Mouse (Mus musculus): ENCODE measurements around the gene Phrf1. TPM values are rescaled to one million over a fixed set of nuclear protein-coding genes. Genes with fewer than 3 reads are reported as not detected.

Phrf1 gene
- polyA plus RNA-seq, 1 experiment from 2014 or later = 37.2 TPM

GRCm38 (mm10) chr7:141215880-141216733 is 12.5 kb upstream of the Phrf1 start:
- Histone ChIP-seq H3K9ac (ENCODE audit: low read depth, low read length) (peak overlapping the region; percentile 67), H3K27me3 (ENCODE audit: insufficient read depth, low read length) (no peaks in the 10 kb centered on the region), H3K36me3 (ENCODE audit: insufficient read depth, low read length) (no peaks in the 10 kb centered on the region), H3K4me1 (replicated peaks; ENCODE audit: insufficient read depth, low read length) (peaks cover 38% of the 10 kb centered on the region; the same call in 1 of the 2 replicates), H3K9me3 (replicated peaks; ENCODE audit: low read length) (no peaks in the 10 kb centered on the region), H3K4me3 (replicated peaks; ENCODE audit: low read depth, low read length) (peak overlapping the region; percentile 62), H3K27ac (peak overlapping the region; percentile 97), H3K4me2 (ENCODE audit: low read length) (peak overlapping the region; percentile 93)
- 1% methylated on average over 42 of the region's 42 CpGs for WGBS
- TF ChIP-seq CTCF (IDR thresholded peaks at IDR 0.05; ENCODE audit: low read depth) = no peak
- DNase-seq (ENCODE audit: low spot score) (peak; percentile 76), ATAC-seq (replicated peaks; ENCODE audit: low FRiP score, low read depth) (peak; percentile 71)

GRCm38 (mm10) chr7:141216894-141217293 is 11.7 kb upstream of the Phrf1 start:
- no peaks in the 10 kb centered on the region for H3K27me3 ChIP-seq (ENCODE audit: insufficient read depth, low read length)
- H3K36me3 ChIP-seq (ENCODE audit: insufficient read depth, low read length) = no peaks in the 10 kb centered on the region
- ATAC-seq (replicated peaks; ENCODE audit: low FRiP score, low read depth) (no peak), DNase-seq (ENCODE audit: low spot score) (no peak)
- TF ChIP-seq CTCF (IDR thresholded peaks at IDR 0.05; ENCODE audit: low read depth) = no peak
- H3K4me1 ChIP-seq (replicated peaks; ENCODE audit: insufficient read depth, low read length) = peaks cover 41% of the 10 kb centered on the region; the same call in 1 of the 2 replicates
- H3K4me2 ChIP-seq (ENCODE audit: low read length) = peak overlapping the region; percentile 93
- H3K9ac ChIP-seq (ENCODE audit: low read depth, low read length) = peak overlapping the region; percentile 67; the same call in 1 of the 2 replicates
- peak overlapping the region; percentile 62; the same call in 1 of the 2 replicates for H3K4me3 ChIP-seq (replicated peaks; ENCODE audit: low read depth, low read length)
- H3K27ac ChIP-seq = peak overlapping the region; percentile 97
- no peaks in the 10 kb centered on the region for H3K9me3 ChIP-seq (replicated peaks; ENCODE audit: low read length)
- 83% methylated on average over 11 of the region's 11 CpGs for WGBS

GRCm38 (mm10) chr7:141217343-141218013 is 11.1 kb upstream of the Phrf1 start:
- DNase-seq (ENCODE audit: low spot score) (no peak), ATAC-seq (replicated peaks; ENCODE audit: low FRiP score, low read depth) (no peak)
- no peaks in the 10 kb centered on the region for H3K9me3 ChIP-seq (replicated peaks; ENCODE audit: low read length)
- H3K4me1 ChIP-seq (replicated peaks; ENCODE audit: insufficient read depth, low read length) = peaks cover 44% of the 10 kb centered on the region; the same call in 1 of the 2 replicates
- peak overlapping the region; percentile 62; the same call in 1 of the 2 replicates for H3K4me3 ChIP-seq (replicated peaks; ENCODE audit: low read depth, low read length)
- no peaks in the 10 kb centered on the region for H3K27me3 ChIP-seq (ENCODE audit: insufficient read depth, low read length)
- H3K9ac ChIP-seq (ENCODE audit: low read depth, low read length) = peak overlapping the region; percentile 67; the same call in 1 of the 2 replicates
- peak overlapping the region; percentile 93 for H3K4me2 ChIP-seq (ENCODE audit: low read length)
- no peak for TF ChIP-seq CTCF (IDR thresholded peaks at IDR 0.05; ENCODE audit: low read depth)
- no peaks in the 10 kb centered on the region for H3K36me3 ChIP-seq (ENCODE audit: insufficient read depth, low read length)
- WGBS = 86% methylated on average over 17 of the region's 17 CpGs
- H3K27ac ChIP-seq = peak overlapping the region; percentile 97

GRCm38 (mm10) chr7:141218141-141218540 is 10.4 kb upstream of the Phrf1 start:
- H3K9ac ChIP-seq (ENCODE audit: low read depth, low read length) = peak overlapping the region; percentile 67; the same call in 1 of the 2 replicates

GRCm38 (mm10) chr7:141218557-141219133 is 9.9 kb upstream of the Phrf1 start:
- Histone ChIP-seq H3K9me3 (replicated peaks; ENCODE audit: low read length) (no peaks in the 10 kb centered on the region), H3K27ac (0 out of 2 replicates have a peak overlapping the region, but pooled peaks have one; percentile 26), H3K4me2 (ENCODE audit: low read length) (no peak overlapping the region; the same call in 1 of the 2 replicates), H3K4me3 (replicated peaks; ENCODE audit: low read depth, low read length) (no peak overlapping the region), H3K36me3 (ENCODE audit: insufficient read depth, low read length) (no peaks in the 10 kb centered on the region), H3K27me3 (ENCODE audit: insufficient read depth, low read length) (no peaks in the 10 kb centered on the region), H3K9ac (ENCODE audit: low read depth, low read length) (no peak overlapping the region), H3K4me1 (replicated peaks; ENCODE audit: insufficient read depth, low read length) (peaks cover 48% of the 10 kb centered on the region; the same call in 1 of the 2 replicates)
- DNase-seq (ENCODE audit: low spot score) = no peak
- WGBS = 72% methylated on average over 5 of the region's 5 CpGs
- no peak for TF ChIP-seq CTCF (IDR thresholded peaks at IDR 0.05; ENCODE audit: low read depth)
- ATAC-seq (replicated peaks; ENCODE audit: low FRiP score, low read depth) = no peak

More at GRCm38 (mm10) chr7:141218141-141218540, 10.4 kb upstream of the Phrf1 start:
- no peak for TF ChIP-seq CTCF (IDR thresholded peaks at IDR 0.05; ENCODE audit: low read depth)
- no peak for ATAC-seq (replicated peaks; ENCODE audit: low FRiP score, low read depth)
- Histone ChIP-seq H3K27me3 (ENCODE audit: insufficient read depth, low read length) (no peaks in the 10 kb centered on the region), H3K4me2 (ENCODE audit: low read length) (peak overlapping the region; percentile 93), H3K36me3 (ENCODE audit: insufficient read depth, low read length) (no peaks in the 10 kb centered on the region), H3K9me3 (replicated peaks; ENCODE audit: low read length) (no peaks in the 10 kb centered on the region), H3K4me3 (replicated peaks; ENCODE audit: low read depth, low read length) (no peak overlapping the region), H3K27ac (0 out of 2 replicates have a peak overlapping the region, but pooled peaks have one; percentile 26), H3K4me1 (replicated peaks; ENCODE audit: insufficient read depth, low read length) (peaks cover 48% of the 10 kb centered on the region; the same call in 1 of the 2 replicates)
- DNase-seq (ENCODE audit: low spot score) = no peak
- 62% methylated on average over 3 of the region's 3 CpGs for WGBS

Measured in kidney, postnatal 0 days (tissue).